Mouse (Mus musculus) retina, adult 2 months (tissue): ENCODE data around the gene Shisa4.

Source experiments
- DNase-seq: peaks from one replicate; pipeline ENCODE4 v3.0.0-alpha.2; 2012; ENCODE audit warnings: low read depth, low spot score

Shisa4 gene

DNA sequence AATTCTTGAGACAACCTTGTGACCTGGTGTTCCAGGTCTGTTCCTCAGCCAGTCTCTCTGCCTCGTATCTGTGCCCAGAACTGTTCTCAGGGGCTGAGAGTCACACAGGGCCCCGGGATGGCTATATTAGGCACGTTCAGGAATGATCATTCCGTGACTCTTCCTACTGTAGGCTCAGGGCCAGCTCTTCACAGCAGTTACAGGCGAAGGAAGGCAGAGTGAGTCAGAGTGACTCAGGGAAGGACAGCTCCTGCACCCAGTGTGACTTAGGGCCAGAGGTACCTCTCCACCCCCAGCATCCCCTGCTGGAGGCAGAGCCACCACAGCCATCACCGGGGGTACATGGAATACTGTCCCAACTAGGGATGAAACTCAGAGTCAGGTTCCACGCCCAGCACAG lies 8.0 kb downstream of the Shisa4 start:
- no peak for DNase-seq

- no peak for DNase-seq
Measured at GRCm38 (mm10) chr1:135366380-135366779, 8.7 kb downstream of the Shisa4 start.

DNA sequence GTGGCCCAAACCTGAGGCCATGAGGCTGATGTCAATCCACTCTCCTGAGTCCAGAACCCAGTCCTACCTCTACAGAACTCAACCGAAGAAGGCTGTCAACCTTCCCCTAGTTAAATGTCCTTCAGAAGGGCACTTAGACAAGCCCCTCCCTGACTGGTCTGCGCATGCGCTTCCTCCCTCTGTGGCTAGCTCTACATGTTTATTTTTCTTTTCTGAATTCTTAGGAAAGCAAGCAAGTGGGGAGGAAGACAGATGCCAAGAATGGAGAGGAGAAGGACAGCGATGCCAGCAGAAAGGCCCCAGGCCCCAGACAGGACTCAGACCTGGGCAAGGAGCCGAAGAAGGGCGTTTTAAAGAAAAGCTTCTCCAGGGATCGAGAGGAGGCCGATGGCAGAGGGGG lies 11.6 kb downstream of the Shisa4 start:
- no peak for DNase-seq

DNA sequence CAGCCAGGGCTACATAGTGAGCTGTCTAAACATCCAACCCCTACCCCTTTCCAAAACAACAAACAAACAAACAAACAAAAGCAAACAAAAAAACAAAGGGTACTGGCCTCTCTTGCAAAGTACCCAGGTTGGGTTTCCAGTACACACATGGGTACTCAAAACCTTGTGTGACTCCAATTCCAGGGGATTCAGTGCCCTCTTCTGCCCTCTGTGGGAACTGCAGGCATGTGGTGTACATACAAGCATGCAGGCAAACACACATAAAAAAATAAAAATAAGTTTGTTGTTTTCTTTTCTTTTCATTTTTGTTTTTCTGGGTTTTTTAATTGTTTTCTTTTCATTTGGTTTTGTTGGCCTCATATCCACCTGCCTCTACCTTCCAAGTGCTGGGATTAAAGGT lies 12.9 kb downstream of the Shisa4 start:
- DNase-seq = no peak

DNA sequence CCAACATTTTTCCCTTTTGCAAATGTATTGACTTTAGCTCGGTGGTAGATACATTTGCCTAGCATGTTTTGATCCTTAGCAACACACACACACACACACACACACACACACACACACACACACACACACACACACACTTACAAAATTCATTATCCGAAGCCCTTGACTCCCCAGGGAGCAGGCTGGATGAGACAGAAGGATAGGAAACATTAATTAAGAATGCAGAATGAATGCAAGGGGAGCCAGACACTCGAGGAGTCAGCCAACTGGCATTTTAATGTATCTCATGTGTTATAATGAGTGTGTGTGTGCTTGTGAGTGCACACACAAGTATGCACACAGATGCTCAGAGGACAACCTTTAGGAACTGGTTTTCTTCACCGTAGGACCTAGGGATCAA lies 13.5 kb downstream of the Shisa4 start:
- no peak for DNase-seq

DNA sequence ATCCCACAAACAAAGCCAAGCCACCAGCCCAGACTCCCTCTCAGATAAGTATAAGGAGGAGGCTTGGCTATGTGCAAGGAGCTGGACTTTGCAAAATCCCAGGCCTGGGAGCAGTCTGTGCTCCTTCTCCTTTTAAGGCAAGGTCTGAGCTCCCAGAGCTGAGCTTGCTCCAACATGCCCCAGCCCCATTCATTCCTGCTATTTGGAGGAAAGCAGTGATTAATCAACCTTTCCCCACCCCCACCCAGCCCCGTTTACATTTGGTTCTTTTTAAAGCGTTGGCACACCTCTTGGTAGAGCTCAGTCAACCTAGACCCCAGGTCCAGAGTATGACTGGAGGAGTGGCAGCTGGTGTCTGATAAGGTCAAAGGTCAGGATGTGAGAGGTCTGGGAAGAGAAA lies 16.0 kb downstream of the Shisa4 start:
- no peak for DNase-seq

- DNase-seq = no peak
Measured at GRCm38 (mm10) chr1:135351953-135352352, 23.1 kb downstream of the Shisa4 start.

- no peak for DNase-seq
Measured at GRCm38 (mm10) chr1:135347498-135348169, 27.4 kb downstream of the Shisa4 start.

DNA sequence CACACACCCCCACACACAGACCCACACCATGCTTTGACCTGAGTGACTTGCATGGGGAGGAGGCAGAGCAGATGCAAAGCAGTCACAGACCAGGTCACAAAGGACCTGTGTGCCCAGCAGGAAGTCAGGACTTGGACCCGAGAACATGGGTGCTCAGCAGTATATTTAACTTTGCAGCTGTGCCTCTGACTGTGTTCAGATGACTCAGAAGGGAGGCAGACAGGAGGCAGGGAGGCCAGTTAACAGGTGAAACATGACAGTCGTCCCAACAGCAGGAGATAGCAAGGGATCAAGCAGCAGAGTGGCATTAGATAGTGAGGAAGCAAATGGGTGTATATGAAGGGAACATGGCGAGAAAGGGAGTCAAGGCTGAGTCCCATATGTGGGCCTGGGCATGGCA lies 28.1 kb downstream of the Shisa4 start:
- DNase-seq = no peak

DNA sequence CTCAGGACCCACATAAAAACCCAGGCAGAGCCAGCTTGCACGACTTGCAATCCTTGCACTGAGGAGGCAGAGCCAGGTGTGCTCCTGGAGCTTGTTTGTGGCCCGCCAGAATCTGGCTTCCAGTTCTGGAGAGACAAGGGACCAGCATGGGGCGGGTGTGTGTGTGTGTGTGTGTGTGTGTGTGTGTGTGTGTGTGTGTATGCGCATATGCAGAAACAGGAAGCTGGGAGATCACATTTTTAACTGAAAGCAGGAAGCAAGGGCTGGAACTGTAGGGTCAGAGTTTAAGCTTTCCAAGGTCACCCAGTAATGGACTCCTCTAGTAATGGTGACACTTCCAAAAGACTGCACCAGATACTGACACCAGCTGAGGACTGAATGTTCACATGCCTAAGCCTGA lies 31.0 kb downstream of the Shisa4 start:
- DNase-seq = no peak

DNA sequence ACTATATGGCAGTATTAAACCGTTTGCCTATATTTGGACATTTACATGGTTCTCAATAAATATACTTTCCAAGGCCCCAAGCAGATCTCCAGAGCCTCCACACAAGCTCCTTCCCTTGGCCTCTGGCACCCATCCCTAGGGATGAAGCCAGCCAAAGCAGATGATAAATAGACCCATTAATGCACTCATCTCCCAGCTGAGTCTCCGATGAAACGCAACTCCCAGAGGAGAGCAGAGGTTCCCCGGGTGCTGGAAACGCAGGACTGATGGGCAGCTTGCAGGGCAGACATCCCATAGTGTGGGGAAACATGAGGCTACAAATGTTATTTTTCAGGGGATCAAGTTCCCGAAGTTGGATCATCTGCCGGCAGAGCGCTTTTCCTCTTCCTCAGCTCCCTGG lies 33.1 kb downstream of the Shisa4 start:
- DNase-seq = no peak

GRCm38 (mm10) chr1:135330578-135330977 lies 44.5 kb downstream of the Shisa4 start:
- DNase-seq = peak; percentile 57

DNA sequence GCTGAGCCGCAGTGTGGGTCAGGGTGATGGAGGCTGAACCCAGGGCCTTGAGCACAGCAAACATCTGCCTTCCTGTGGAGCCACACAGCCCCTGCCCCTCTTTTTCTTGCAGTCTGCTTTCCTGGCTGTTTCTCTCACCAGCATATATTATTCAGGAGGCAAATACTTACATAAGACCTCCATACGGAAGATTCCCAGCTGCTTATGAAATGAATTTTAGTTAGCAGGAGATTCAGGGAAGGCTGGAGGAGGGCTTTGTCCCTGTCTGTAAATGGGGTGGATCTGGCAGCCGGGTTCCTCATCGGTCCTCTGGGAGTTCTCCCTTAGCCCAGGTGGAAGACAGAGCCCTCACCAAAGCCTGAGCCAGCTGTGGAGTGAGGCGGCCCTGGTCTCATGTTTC lies 46.7 kb downstream of the Shisa4 start:
- no peak for DNase-seq

DNA sequence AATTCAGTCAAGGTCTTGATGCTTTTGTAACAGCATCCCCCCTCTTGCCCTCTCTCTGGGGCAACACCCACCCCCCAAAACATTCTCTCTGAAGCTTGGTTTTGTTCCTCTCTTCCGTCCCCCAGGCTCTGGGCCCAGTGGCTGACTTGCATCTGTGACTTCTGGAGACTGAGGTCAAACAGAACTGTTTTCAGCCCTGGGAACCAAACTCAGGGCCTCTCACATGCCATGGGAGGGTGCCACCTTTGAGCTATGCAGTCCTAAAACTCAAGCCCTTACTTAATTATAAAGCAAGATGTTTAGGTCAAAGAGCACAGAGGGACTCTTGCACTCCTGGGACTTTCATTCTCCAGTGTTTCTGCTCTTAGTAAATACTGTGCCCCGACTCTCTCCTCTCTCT lies 49.1 kb downstream of the Shisa4 start:
- no peak for DNase-seq

- no peak for DNase-seq
Measured at GRCm38 (mm10) chr1:135324571-135324970, 50.5 kb downstream of the Shisa4 start, which contains the start of gene Lmod1. TSS of gene Lmod1 (plus strand) at chr1:135324807.

- no peak for DNase-seq
Measured at GRCm38 (mm10) chr1:135323367-135323901, 51.6 kb downstream of the Shisa4 start.
